Mouse (Mus musculus): Measurements from ENCODE around the gene Adgre5. TPM values are rescaled to one million over a fixed set of nuclear protein-coding genes. Genes with fewer than 3 reads are reported as not detected.

Adgre5 gene
- polyA plus RNA-seq, 1 experiment from 2014 or later = 8.8 TPM

GRCm38 (mm10) chr8:83694369-83695160, 46.6 kb downstream of the Adgre5 start:
- 87% methylated on average over 11 of the region's 11 CpGs for WGBS
- H3K4me2 ChIP-seq (replicated peaks) = no peak overlapping the region
- H3K9me3 ChIP-seq = no peaks in the 10 kb centered on the region
- H3K9ac ChIP-seq (replicated peaks) = no peak overlapping the region
- H3K27me3 ChIP-seq = no peaks in the 10 kb centered on the region
- H3K4me1 ChIP-seq = peaks cover 18% of the 10 kb centered on the region
- no peak overlapping the region for H3K27ac ChIP-seq (replicated peaks)
- H3K4me3 ChIP-seq = no peak overlapping the region
- peaks cover 26% of the 10 kb centered on the region for H3K36me3 ChIP-seq
- ATAC-seq (replicated peaks) = no peak

GRCm38 (mm10) chr8:83693609-83694236, 47.4 kb downstream of the Adgre5 start:
- WGBS = 89% methylated on average over 10 of the region's 10 CpGs
- H3K9me3 ChIP-seq = no peaks in the 10 kb centered on the region
- H3K4me1 ChIP-seq = peaks cover 15% of the 10 kb centered on the region
- no peaks in the 10 kb centered on the region for H3K27me3 ChIP-seq
- no peak overlapping the region for H3K27ac ChIP-seq (replicated peaks)
- no peak overlapping the region for H3K9ac ChIP-seq (replicated peaks)
- H3K36me3 ChIP-seq = peaks cover 26% of the 10 kb centered on the region
- no peak for ATAC-seq (replicated peaks)
- H3K4me3 ChIP-seq = no peak overlapping the region
- H3K4me2 ChIP-seq (replicated peaks) = no peak overlapping the region

- Histone ChIP-seq H3K27me3 (no peaks in the 10 kb centered on the region), H3K4me1 (no peaks in the 10 kb centered on the region), H3K4me3 (no peak overlapping the region), H3K9ac (replicated peaks) (no peak overlapping the region), H3K27ac (replicated peaks) (no peak overlapping the region), H3K4me2 (replicated peaks) (no peak overlapping the region), H3K36me3 (peaks cover 39% of the 10 kb centered on the region), H3K9me3 (no peaks in the 10 kb centered on the region)
- 88% methylated on average over 6 of the region's 6 CpGs for WGBS
- no peak for ATAC-seq (replicated peaks)
Measured at GRCm38 (mm10) chr8:83689264-83689663, 51.9 kb downstream of the Adgre5 start.

GRCm38 (mm10) chr8:83684517-83684916, 56.6 kb downstream of the Adgre5 start:
- Histone ChIP-seq H3K4me2 (replicated peaks) (no peak overlapping the region), H3K9ac (replicated peaks) (no peak overlapping the region), H3K9me3 (no peaks in the 10 kb centered on the region), H3K27ac (replicated peaks) (no peak overlapping the region), H3K36me3 (peaks cover 48% of the 10 kb centered on the region), H3K4me1 (no peaks in the 10 kb centered on the region), H3K27me3 (no peaks in the 10 kb centered on the region), H3K4me3 (no peak overlapping the region)
- no peak for ATAC-seq (replicated peaks)
- WGBS = 94% methylated on average over 9 of the region's 9 CpGs

- Histone ChIP-seq H3K9me3 (no peaks in the 10 kb centered on the region), H3K4me3 (no peak overlapping the region), H3K27ac (replicated peaks) (no peak overlapping the region), H3K36me3 (peaks cover 72% of the 10 kb centered on the region), H3K4me2 (replicated peaks) (no peak overlapping the region), H3K9ac (replicated peaks) (no peak overlapping the region), H3K27me3 (no peaks in the 10 kb centered on the region), H3K4me1 (no peaks in the 10 kb centered on the region)
- 34% methylated on average over 6 of the region's 6 CpGs for WGBS
- no peak for ATAC-seq (replicated peaks)
Measured at GRCm38 (mm10) chr8:83681099-83681498, 60.0 kb downstream of the Adgre5 start.

GRCm38 (mm10) chr8:83680603-83681002, 60.5 kb downstream of the Adgre5 start:
- peaks cover 77% of the 10 kb centered on the region for H3K36me3 ChIP-seq
- 79% methylated on average over 5 of the region's 5 CpGs for WGBS
- no peak for ATAC-seq (replicated peaks)

GRCm38 (mm10) chr8:83679866-83680265, 61.3 kb downstream of the Adgre5 start:
- Histone ChIP-seq H3K36me3 (peaks cover 74% of the 10 kb centered on the region), H3K4me3 (no peak overlapping the region), H3K27me3 (no peaks in the 10 kb centered on the region), H3K4me1 (no peaks in the 10 kb centered on the region), H3K9ac (replicated peaks) (no peak overlapping the region), H3K9me3 (no peaks in the 10 kb centered on the region), H3K27ac (replicated peaks) (no peak overlapping the region), H3K4me2 (replicated peaks) (no peak overlapping the region)
- ATAC-seq (replicated peaks) = no peak
- WGBS = 91% methylated on average over 12 of the region's 12 CpGs

More at GRCm38 (mm10) chr8:83680603-83681002, 60.5 kb downstream of the Adgre5 start:
- H3K27me3 ChIP-seq = no peaks in the 10 kb centered on the region
- H3K4me1 ChIP-seq = no peaks in the 10 kb centered on the region
- H3K9me3 ChIP-seq = no peaks in the 10 kb centered on the region
- H3K27ac ChIP-seq (replicated peaks) = no peak overlapping the region
- no peak overlapping the region for H3K4me2 ChIP-seq (replicated peaks)
- H3K9ac ChIP-seq (replicated peaks) = no peak overlapping the region
- no peak overlapping the region for H3K4me3 ChIP-seq

- Histone ChIP-seq H3K4me1 (no peaks in the 10 kb centered on the region), H3K9me3 (no peaks in the 10 kb centered on the region), H3K4me3 (no peak overlapping the region), H3K9ac (replicated peaks) (no peak overlapping the region), H3K27me3 (no peaks in the 10 kb centered on the region), H3K36me3 (peaks cover 84% of the 10 kb centered on the region), H3K27ac (replicated peaks) (no peak overlapping the region), H3K4me2 (replicated peaks) (no peak overlapping the region)
- 86% methylated on average over 5 of the region's 5 CpGs for WGBS
- no peak for ATAC-seq (replicated peaks)
Measured at GRCm38 (mm10) chr8:83674497-83674896, 66.6 kb downstream of the Adgre5 start.

Small RNA genes within 50 kb of the gene (microRNA-seq; reads per million reads assigned to microRNA genes)
- not detected for gene Mir1668

Other genes with a start within 250 kb of the Adgre5 start
- 0.06 and 0.08 TPM in 2 replicates for gene Olfr370, start 205.5 kb downstream of the Adgre5 start, polyA plus RNA-seq (2015; fragmentation: Nextera tagmentation; extraction: Ambion mirVana)
- gene Ndufb7, start 174.7 kb downstream of the Adgre5 start, polyA plus RNA-seq (2015; fragmentation: Nextera tagmentation; extraction: Ambion mirVana) = 327 and 356 TPM in 2 replicates
- 683 and 712 TPM in 2 replicates for gene Tecr, start 133.4 kb downstream of the Adgre5 start, polyA plus RNA-seq (2015; fragmentation: Nextera tagmentation; extraction: Ambion mirVana)
- gene Dnajb1, start 133.1 kb downstream of the Adgre5 start, polyA plus RNA-seq (2015; fragmentation: Nextera tagmentation; extraction: Ambion mirVana) = 59.8 and 63.0 TPM in 2 replicates
- gene Gipc1, start 88.6 kb downstream of the Adgre5 start, polyA plus RNA-seq (2015; fragmentation: Nextera tagmentation; extraction: Ambion mirVana) = 161 and 168 TPM in 2 replicates
- 0.82 and 1.2 TPM in 2 replicates for gene Ptger1, start 74.6 kb downstream of the Adgre5 start, polyA plus RNA-seq (2015; fragmentation: Nextera tagmentation; extraction: Ambion mirVana)
- 29.8 and 33.1 TPM in 2 replicates for gene Pkn1, start 42.1 kb downstream of the Adgre5 start, polyA plus RNA-seq (2015; fragmentation: Nextera tagmentation; extraction: Ambion mirVana)
- gene Ddx39, start 26.1 kb downstream of the Adgre5 start, polyA plus RNA-seq (2015; fragmentation: Nextera tagmentation; extraction: Ambion mirVana) = 121 and 124 TPM in 2 replicates
- 56.2 and 57.0 TPM in 2 replicates for gene Adgrl1, start 158.8 kb upstream of the Adgre5 start, polyA plus RNA-seq (2015; fragmentation: Nextera tagmentation; extraction: Ambion mirVana)
- 0.74 and 0.95 TPM in 2 replicates for gene Gm10644, start 213.9 kb upstream of the Adgre5 start, polyA plus RNA-seq (2015; fragmentation: Nextera tagmentation; extraction: Ambion mirVana)
- 20.7 and 22.2 TPM in 2 replicates for gene Asf1b, start 214.2 kb upstream of the Adgre5 start, polyA plus RNA-seq (2015; fragmentation: Nextera tagmentation; extraction: Ambion mirVana)
- gene Prkaca, start 231.7 kb upstream of the Adgre5 start, polyA plus RNA-seq (2015; fragmentation: Nextera tagmentation; extraction: Ambion mirVana) = 169 and 178 TPM in 2 replicates

Data from forebrain, embryonic 15.5 days (tissue).